Mouse (Mus musculus) lung, postnatal 25 days (tissue): ENCODE results near the gene Mif4gd.
A peak's percentile ranks its signal among the peaks of the same experiment; 100 is the strongest.
"Not testable (repeated sequence)": the region's sequence is repeated elsewhere in the genome, so short reads cannot be mapped to it uniquely, and the experiment has no call there.

Experiments used
- DNase-seq: peaks from one replicate; pipeline ENCODE4 v3.0.0; 2022; ENCODE audit warnings: low spot score

Gene Mif4gd

DNA sequence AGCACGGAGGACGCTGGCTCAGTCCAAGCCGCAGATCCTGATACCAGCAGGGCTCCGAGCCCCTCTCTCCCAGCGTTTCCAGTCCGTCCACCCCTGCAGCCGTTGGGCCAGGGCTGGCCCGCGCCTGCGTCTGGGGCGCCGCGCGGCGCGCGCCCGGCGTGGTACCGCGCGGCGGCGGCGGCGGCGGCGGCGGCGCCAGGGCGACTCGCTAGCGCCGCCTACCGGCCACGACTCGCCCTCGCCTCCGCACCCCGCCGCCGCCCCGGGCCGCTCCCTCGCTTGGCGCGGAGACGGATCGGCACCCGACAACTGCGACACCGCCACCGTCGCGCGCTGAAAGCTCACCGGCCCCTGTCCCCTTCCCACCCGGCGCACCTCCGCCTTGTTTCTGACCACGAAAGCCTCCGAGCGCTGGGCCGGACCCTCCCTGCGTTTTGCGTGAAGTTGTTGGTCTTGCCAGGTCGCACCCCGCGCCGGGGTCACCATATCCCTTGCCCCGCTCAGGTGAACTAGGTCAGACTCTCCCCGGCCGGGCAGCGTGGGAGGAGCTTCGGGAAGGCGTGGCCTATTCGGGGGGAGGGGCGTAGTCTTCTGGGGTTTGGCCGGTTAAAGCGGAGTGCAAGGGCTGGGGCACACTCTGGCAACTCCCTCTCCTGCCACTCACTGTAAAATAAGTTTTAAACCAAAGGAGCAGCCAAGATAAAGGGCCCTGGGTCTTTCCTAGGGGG lies at the start of gene Mif4gd:
Gene Mif4gd, minus strand, starts transcription at position 560 of the 728 bp plus-strand sequence.
- peak; percentile 95 for DNase-seq

DNA sequence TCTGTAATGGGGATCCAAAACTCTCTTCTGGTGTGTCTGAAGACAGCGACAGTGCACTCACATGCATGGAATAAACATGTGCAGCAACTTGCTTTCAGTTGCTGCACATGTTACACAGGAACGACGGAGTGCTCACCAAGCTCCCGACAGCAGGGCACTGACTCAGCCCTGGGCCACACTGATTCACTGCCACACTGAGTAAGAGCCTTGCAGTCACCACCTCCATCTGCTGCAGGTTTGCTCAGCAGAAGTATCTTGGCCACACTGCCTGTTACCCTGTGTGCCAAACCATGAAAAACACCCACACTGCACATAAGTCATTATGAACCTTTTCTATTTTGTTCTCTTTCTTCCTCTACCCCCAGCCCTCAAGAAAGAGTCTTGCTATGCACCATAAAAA lies 47.6 kb upstream of the Mif4gd start:
- no peak for DNase-seq

DNA sequence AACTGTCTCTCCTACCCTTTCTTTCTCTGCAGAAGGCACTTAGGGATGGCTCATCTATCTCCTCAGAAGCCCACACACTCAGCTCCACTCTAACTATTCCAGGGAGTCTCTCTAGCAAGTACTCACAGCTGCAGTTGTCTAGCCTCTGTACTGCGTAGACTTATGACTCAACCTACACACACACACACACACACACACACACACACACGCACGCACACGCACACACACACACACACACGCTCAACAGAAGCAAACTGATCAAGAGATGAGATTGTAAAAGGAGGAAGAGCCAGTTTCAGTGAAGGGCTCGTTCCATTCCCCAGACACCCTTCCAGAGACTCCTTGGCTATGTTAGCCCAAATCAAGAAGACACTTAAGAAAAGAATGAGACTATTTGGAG lies 45.8 kb upstream of the Mif4gd start:
- DNase-seq = no peak

DNA sequence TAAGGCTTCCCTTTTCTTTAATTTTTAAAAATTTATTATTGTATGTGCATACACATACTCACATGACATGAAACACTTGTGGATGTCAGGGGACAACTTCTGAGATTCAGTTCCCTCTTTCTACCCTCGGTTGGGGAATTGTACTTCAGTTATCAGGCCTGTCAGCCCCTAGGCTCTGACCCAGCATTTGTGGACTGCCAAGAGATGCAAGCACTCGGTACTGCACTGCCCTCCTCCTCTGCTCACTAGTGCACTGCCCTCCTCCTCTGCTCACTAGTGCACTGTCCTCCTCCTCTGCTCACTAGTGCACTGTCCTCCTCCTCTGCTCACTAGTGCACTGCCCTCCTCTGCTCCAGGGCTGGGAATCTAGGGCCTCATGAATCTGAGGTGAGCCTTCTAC lies 41.4 kb upstream of the Mif4gd start:
- DNase-seq = no peak

DNA sequence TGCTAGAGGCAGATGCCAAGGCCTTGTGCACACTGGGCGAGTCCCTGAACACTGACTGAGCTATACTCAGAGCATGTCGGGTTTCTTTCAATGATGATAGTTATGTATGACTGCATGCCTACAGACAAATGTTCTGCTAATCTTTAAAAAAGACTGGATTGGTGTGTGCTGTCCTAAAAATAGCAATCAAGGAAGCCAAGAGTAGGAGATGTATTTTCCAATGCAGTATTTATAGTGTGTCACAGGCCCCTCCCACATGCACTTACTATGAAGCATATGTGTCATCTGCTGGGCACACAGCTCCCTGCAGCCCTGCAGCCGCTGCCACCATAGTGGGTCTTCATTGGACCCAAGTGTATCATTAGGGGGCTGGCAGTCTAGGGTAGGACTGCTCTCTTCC lies 40.4 kb upstream of the Mif4gd start:
- DNase-seq = no peak

DNA sequence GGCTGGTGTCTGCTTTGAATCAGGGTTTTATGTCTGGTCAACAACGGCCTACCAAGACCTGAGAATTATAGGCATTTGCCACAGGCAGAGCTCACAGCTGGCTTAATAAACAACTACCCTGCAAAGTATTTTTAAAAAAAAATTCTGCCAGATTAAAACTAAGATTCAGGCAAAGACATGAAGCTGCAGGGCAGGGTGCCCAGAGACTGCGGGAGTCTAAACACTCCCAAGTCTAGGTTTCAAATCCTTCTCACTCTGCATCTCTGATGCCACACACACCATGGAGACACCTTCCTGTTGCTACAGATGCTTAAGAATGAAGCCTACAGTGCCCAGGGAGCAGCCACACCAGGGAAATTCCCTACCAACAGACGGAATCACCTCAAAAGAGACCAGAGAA lies 38.9 kb upstream of the Mif4gd start:
- no peak for DNase-seq

DNA sequence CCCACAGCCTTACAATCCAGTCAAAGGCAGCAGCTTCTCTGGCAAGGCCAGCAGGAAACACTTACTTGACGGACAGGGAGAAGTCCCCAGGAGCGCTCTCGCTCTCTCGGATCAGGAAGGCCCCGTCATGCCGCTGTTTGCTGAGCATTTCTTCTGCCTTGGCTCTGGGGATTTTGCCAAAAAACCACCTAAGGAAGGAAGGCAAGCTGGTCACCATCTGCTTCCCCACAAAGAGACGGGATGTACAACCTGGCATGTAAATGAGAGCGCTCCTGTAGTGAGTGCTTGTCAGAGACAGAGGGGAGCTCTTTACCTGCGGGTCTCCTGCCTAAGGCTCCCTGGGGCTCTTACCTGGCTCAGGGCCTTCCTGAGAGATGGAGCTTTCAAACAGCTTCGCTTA lies 36.9 kb upstream of the Mif4gd start:
- DNase-seq = no peak

DNA sequence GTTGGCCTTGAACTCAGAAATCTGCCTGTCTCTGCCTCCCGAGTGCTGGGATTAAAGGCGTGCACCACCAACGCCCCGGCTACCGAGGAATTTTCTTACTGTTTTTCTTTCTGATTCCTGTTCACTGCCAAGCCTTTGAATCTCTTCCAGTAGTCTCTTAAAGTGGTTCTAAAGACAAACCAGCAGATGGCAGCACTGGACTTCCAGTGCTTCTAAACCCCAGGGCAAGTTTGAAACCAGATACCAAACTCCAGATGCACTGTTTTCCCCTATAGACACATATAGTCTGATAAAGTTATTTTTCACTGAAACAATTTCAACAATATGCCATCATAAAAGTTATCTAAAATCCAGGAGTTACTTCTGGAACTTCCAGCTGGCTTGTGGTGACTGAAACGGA lies 34.7 kb upstream of the Mif4gd start:
- DNase-seq = peak; percentile 78

DNA sequence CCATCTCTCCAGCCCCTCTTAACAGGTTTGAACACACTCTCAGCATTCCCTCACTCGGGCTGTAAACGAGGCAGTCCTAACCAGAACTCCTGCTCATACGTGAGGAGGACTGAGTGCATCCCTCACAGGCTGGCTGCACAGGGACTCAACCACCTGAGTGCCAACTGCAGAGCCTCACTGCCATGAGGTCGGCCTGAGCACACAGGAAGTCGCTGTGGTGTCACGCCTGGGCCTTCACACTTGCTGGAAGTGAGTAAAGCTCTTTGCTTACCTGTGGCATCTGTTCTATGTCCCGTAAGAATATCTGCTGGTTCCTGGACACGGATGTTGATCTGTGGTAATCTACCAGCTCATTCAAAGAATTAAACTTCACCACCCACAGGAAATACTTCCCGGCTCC lies 33.7 kb upstream of the Mif4gd start:
- no peak for DNase-seq

DNA sequence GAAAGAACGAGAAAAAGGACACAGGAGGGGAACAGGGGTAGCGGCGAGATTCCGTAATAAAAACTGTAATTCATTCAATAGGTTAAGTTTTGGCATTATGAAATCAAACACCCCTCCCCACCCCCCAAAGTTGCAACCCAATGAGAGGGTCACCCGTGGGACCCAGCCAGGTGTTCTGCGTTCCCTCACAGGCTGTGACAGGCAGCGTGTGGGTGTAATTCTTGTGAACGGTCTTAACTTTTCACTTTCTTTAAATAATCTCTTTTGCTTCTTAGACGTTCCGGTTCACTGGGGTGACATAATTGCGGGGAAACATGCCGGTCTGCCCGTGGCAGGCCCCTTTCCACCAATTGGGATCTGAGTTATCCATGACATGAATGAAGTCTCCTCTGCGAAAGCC lies 32.7 kb upstream of the Mif4gd start:
- not testable (repeated sequence) for DNase-seq

DNA sequence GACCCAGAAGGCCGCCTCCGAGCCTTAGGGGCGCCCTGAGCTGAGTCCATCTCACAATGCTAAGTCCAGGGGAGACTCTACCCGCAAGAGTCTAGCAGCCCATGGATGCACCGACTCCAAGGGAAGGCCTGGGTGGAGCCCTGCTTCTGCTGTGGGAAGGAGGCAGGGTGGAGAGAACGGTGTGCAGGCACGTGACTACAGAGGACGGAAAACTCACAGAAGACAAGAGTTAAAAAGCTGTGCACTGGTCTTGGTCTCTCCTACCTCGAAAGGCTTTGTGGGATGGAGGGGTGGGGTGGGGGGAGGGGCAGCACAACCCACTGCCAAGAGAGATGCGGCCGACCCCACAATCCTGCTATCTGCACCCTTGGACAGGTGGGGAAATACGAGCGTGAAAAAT lies 31.5 kb upstream of the Mif4gd start:
- DNase-seq = no peak

DNA sequence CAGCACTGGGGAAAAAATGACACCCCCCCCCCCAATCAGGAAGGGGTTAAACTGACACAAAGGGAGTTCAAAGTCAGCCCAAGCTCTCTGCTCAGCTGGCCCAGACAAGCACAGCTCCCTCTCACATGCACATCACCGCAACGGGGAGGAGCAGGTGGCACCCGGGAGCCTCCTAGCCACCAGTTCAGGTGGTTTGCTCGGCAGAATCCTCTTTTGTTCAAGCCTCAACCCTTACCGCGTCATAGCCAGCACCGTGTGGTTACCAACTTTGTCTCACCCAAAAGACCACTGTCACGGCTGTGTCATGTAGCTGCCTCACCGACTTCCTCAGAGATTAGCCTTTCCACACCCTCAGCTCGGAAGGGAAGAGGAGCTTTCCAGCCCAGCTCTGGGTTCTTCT lies 30.5 kb upstream of the Mif4gd start:
- DNase-seq = no peak

DNA sequence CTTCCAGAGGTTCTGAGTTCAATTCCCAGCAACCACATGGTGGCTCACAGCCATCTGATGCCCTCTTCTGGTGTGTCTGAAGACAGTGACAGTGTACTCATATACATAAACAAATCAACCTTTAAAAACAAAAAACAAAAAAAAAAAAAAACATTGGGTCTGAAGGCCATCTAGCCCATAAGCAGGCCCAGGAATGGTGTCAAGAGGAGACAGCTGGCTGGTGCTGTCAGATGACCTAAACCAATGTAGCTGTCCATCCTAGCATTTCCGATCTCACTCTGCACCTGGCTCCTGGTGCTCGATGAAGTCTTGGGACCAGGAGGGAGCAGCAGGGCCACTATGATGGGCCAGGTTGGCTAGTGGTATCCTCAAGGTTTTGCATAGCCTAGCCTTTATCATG lies 29.9 kb upstream of the Mif4gd start:
- no peak for DNase-seq

DNA sequence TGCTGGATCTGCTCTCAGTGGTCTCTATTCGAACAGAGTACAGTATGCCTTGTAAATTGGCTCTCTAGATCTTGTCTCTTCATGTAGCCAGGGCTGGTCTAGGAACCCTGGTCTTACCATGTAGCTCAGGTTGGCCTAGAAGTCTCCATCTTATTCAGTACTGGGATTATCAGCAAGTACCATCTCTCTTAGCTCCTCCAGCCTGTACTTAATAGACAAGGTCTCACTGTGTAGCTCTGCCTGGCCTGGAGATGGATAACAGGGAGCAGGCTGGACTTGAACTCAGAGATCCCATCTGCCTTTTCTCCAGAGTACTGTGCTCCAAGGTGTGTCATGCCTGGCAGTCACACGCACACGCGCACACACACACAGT lies 28.9 kb upstream of the Mif4gd start:
- DNase-seq = no peak

DNA sequence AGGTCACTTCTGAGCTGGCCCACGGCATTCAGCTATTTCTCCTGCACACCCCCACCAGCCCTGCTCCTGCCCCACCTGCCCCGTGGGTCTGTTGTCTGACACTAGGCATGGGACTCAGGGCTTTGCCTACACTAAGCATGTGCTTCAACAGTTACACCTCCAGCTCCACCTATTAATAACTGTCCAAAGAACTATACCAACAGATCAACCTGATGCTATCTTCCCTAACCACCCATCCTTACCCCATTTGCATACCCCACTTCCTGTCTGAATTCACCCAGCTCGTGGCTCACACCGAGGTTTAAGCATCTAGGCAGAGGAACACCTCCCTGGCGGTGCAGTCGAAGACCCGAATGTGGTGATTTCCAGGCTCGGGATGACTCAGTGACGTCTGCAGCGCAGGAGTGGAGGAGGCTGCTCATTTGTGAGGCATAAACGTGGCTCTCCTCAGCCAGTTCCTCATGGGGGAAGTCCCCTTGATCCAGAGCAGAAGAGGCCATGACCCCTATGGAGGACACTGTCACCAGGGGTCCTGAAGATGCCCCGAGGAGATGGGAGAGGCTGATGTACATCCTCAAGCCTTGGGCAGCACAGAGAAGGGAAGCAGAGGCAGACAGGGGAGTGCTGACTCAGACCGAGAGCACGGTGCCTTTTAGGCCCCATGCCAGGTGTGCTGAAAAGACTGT lies 28.4 kb upstream of the Mif4gd start:
- peak; percentile 52 for DNase-seq

DNA sequence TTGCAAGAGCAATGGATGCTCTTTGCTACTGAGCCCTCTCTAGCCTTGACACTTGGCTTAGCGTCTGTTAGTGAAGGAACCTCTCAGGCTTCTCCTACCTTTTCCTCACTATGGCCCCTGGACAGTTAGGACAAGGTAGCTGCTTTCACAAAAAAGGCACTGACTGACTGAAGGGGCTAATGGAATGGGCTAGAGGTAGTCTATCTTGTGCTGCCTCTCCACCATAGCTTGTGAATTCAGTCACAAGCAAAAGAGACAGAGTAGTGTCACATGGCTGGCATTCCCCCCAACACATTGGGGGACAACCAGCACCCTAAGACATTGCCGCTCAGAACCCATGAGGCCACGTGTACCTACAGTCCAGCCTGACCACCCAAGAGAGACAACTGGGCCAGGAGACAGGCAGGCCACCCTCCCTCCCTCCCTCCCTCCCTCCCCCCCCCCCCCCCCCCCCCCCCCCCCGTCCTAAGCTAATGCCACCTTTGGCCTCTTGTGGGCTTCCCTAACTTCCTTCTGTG lies 27.6 kb upstream of the Mif4gd start:
- no peak for DNase-seq

DNA sequence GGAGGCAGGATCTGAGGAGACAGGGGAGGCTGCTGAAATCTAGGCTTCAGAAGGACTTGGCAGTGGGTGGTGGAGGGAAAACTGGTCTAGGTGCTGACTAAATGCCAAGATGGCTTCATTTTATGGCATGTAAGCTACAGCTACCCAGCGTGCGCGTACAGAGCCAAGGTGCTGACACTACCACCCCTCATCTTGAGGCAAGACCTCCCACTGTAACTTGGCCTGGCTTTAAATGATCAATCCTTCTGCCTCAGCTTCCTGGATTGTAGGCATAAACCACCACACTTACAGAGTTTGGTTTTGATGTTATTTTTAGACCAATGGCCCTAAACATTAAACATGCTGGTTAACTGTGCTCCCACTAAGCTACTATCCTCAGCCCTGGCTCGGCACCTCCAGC lies 26.8 kb upstream of the Mif4gd start:
- no peak for DNase-seq

DNA sequence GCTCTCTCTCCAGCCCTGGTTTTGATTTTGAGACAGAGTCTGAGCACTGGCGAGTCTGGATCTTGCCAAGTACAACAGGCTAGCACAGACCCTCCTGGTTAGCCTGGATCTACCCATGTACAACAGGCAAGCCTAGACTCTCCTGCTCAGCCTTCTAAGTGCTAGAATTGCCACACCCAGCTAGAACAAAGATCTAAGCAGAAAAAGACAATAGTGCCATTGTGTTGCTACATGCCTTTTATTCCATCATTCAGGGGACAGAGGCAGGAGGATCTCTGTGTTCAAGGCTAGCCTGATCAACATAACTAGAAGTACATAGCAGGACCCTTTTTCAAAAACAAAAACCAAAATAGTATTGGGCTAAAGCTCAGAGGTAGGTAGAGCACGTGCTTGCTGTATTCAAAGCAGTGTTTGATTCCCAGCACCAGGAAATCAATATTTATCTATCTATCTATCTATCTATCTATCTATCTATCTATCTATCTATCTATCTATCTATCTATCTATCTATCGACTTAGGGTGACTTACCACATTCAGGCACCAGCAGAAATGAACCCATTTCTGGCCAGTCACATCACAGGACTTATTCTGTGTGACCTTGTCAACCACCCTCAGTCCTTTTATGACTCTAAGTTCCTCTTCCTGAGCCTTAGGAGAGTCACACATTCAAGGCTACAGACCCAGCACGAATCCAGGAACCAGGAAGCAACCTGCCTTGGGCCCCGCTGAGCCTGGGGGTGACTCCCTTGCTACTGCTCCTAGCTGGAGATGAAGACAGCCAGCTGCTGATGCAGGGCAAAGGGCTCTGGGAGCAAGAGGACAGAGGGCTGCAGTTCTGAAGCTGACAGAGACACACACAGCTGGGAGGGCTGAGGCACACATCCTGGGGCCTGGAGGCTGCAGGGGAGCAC lies 26.0 kb upstream of the Mif4gd start:
- no peak for DNase-seq

DNA sequence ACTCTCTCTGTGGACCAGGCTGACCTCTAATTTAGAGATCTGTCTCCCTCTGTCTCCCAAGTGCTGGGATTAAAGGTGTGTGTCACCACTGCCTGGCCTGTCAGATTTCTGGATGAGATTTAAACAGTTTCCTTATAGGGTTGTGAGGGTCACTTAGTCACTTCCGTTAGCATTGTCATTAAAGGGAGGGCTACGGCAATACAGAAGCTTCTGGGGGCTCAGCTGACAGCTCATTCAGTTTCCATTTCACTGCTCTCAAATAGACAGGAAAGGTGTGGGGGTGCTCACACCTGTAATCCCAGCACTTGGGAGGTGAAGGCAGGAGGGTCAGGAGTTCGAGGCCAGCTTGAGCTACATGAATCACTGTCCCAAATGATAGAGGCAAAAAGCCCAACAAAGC lies 24.2 kb upstream of the Mif4gd start:
- DNase-seq = no peak

DNA sequence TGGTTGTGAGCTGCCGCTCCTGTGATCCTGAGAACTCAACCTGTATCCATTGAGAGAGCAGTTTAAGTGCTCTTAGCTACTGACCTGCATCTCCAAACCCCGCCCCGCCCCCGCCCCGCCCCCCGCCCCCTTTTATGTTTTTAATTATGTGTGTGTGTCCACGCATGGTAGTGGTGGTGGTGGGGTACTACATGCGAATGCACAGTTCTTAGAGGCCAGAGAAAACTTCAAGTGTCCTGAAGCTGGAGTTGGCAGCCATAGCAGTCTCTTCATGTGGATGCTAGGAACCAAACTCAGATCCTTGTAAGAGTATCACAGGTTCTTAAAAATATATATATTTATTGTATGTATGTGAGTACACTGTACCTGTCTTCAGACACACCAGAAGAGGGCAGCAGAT lies 22.7 kb upstream of the Mif4gd start:
- no peak for DNase-seq

DNA sequence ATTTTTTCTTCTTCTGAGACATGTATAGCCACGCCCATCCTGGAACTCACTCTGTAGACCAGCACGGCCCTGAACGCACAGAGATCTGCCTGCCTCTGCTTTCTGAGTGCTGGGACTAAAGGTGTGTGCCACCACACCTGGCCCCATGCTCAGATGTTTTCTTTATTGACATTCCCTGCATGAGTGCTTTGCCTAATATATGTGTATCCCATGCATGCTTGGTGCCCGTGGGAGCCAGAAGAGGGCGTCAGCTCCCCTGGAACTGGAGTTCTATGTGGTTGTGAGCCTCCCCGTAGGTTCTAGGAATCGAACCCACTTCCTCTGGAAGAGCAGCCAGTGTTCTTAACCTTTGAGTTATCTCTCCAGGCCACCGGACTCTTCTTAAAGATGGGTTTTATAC lies 22.3 kb upstream of the Mif4gd start:
- DNase-seq = no peak

DNA sequence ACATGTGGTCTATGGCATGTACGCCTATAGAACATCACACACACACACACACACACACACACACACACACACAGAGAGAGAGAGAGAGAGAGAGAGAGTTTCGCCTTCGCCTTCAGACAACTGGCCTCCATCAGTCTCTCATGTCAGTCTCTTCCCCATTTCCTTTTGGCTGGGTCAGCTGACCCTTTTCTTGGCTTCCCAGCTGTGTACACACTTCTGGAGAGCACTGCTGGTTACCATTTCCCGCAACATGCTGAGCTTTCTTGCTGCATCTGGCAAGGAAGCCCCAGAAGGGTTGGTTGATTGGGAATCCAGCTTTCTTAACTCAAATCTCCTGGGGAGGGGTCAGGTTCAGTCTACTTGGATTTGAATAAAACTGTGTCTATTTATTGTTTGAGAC lies 21.3 kb upstream of the Mif4gd start:
- no peak for DNase-seq

DNA sequence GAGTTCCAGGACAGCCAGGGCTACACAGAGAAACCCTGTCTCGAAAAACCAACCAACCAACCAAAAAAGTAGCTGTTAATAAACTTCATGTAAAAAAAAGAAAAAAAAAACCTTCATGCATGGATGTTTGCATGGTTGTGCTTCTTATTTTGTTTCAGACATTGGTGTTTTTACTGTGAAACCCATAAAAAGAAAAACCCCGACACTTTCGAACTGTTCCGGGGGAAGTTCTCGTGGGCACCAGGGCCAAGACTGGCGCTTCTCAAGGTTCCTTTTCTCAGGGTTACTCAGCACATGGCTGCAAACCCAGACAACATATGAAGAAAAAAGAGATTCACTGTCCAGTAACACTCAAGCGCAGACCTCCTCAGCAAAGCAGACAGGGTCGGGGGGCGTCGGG lies 20.1 kb upstream of the Mif4gd start:
- no peak for DNase-seq
